Mouse (Mus musculus): ENCODE results near the gene B3galt2. TPM values are rescaled to one million over a fixed set of nuclear protein-coding genes. Genes with fewer than 3 reads are reported as not detected.

The B3galt2 gene
- total and polyA plus RNA-seq, 3 experiments: 0.01 to 0.04 TPM; not detected in 1

DNA sequence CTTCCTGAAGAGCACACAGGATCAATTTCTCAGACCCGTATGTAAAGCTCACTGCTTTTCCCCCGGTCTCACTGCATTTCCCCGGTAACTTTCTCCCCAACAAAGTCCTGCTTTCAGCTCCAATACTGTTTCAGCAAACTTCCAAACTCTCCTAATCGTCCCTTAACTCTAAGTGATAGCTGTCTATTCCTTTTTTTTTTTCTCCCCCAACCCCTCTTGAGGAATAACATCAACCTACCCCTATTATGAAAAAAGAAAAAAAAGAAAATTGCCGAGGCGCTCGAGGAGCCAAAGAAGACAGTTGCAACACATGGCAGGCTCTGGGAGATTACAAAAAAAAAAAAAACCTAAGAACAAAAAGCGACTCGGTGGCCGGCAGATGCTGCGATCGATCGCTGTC lies 61.3 kb downstream of the B3galt2 start:
- peaks cover 3 to 4% of the 10 kb centered on the region in 2 experiments; a peak in 1 of 4 replicates for H3K4me1 ChIP-seq (ENCODE audit: control insufficient read depth in 1 of 2, insufficient read depth in 2 of 2, low read length in 2 of 2)
- H3K27me3 ChIP-seq (ENCODE audit: control insufficient read depth in 1 of 2, insufficient read depth in 2 of 2, low read length in 2 of 2): no peaks in the 10 kb centered on the region
- peak overlapping the region; percentile 78 for H3K27ac ChIP-seq (ENCODE audit: control insufficient read depth, low read depth, low read length)
- H3K36me3 ChIP-seq (ENCODE audit: control insufficient read depth in 1 of 2, insufficient read depth in 2 of 2, low read length in 2 of 2): peaks cover 15 to 18% of the 10 kb centered on the region in 2 experiments
- no peaks in the 10 kb centered on the region for H3K9me3 ChIP-seq (replicated peaks; ENCODE audit: insufficient read depth, low read length)
- no peak for TF ChIP-seq SMC3 (IDR thresholded peaks at IDR 0.05; ENCODE audit: low read depth, low read length)
- peak; percentile 54; the same call in 1 of the 2 replicates for TF ChIP-seq ZNF384 (IDR thresholded peaks at IDR 0.05; ENCODE audit: low read depth, low read length)
- DNase-seq (ENCODE audit: low read depth, low spot score): peak; percentile 38
- H3K79me2 ChIP-seq (ENCODE audit: control insufficient read depth, insufficient read depth, low read length, poor library complexity): peaks cover 42% of the 10 kb centered on the region
- peak overlapping the region; percentile 84 to 97 for H3K4me3 ChIP-seq (ENCODE audit: control insufficient read depth in 1 of 2, insufficient read depth in 1 of 2, low read depth in 2 of 2, low read length in 2 of 2)
- peak overlapping the region; percentile 93 for H3K9ac ChIP-seq (ENCODE audit: control insufficient read depth, low read depth, low read length, poor library complexity, severe bottlenecking)

DNA sequence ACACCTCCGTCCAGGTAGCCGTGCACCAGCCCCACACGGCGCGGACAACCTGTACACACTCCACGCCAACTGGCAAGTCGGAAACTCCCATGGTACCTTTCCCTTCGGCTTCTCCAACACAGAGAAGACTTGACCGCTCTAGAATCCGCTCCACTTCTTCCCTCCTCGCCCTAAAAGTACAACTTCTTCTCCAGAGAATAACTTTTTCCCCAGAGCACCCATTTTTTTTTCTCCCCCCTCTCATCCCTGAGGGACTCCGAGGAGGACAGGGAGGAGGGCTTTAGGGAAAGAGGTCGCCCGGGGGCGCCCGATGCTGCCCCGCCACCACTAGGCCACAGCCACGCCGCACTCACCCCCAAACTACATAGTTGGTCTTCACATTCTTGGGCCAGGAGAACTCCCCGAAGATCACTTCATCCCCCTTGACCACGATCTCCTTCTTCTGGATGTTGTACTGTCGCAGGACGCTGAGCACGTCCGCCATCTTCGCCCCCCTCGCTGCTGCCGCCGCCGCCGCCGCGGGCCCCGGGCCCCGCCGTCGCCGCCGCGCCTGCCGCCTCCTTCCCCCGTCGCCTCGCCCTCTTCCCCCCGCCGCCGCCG lies 61.8 kb downstream of the B3galt2 start:
- H3K4me1 ChIP-seq (ENCODE audit: control insufficient read depth in 1 of 2, insufficient read depth in 2 of 2, low read length in 2 of 2): peaks cover under 1 to 4% of the 10 kb centered on the region in 2 experiments; a peak in 1 of 4 replicates
- no peaks in the 10 kb centered on the region for H3K27me3 ChIP-seq (ENCODE audit: control insufficient read depth in 1 of 2, insufficient read depth in 2 of 2, low read length in 2 of 2)
- H3K4me3 ChIP-seq (ENCODE audit: control insufficient read depth in 1 of 2, insufficient read depth in 1 of 2, low read depth in 2 of 2, low read length in 2 of 2): peak overlapping the region; percentile 84 to 97
- H3K79me2 ChIP-seq (ENCODE audit: control insufficient read depth, insufficient read depth, low read length, poor library complexity): peaks cover 39% of the 10 kb centered on the region
- no peaks in the 10 kb centered on the region for H3K9me3 ChIP-seq (replicated peaks; ENCODE audit: insufficient read depth, low read length)
- H3K9ac ChIP-seq (ENCODE audit: control insufficient read depth, low read depth, low read length, poor library complexity, severe bottlenecking): peak overlapping the region; percentile 93
- peaks cover 14 to 15% of the 10 kb centered on the region in 2 experiments for H3K36me3 ChIP-seq (ENCODE audit: control insufficient read depth in 1 of 2, insufficient read depth in 2 of 2, low read length in 2 of 2)
- peak overlapping the region; percentile 78 for H3K27ac ChIP-seq (ENCODE audit: control insufficient read depth, low read depth, low read length)
- peak; percentile 68 for DNase-seq (ENCODE audit: low read depth, low spot score)
- TF ChIP-seq POLR2AphosphoS5 (IDR thresholded peaks at IDR 0.05; ENCODE audit: borderline replicate concordance, low read depth, low read length) (no peak), RAD21 (IDR thresholded peaks at IDR 0.05; ENCODE audit: low read depth, low read length) (no peak), TBP (IDR thresholded peaks at IDR 0.05; ENCODE audit: low read depth, low read length) (peak; percentile 54; the same call in 1 of the 2 replicates), GABPA (IDR thresholded peaks at IDR 0.05; ENCODE audit: low read depth, low read length) (no peak), HCFC1 (IDR thresholded peaks at IDR 0.05; ENCODE audit: low read depth, low read length) (no peak), JUND (IDR thresholded peaks at IDR 0.05; ENCODE audit: low read depth, low read length) (no peak), TAL1 (IDR thresholded peaks at IDR 0.05; ENCODE audit: low read length) (no peak), MYB (IDR thresholded peaks at IDR 0.05; ENCODE audit: low read depth, low read length) (no peak), NRF1 (IDR thresholded peaks at IDR 0.05; ENCODE audit: insufficient read depth, low read depth, low read length, poor library complexity, severe bottlenecking) (no peak), ZMIZ1 (IDR thresholded peaks at IDR 0.05; ENCODE audit: low read depth, low read length) (no peak), ZNF384 (IDR thresholded peaks at IDR 0.05; ENCODE audit: low read depth, low read length) (0 out of 2 replicates have a peak, but pooled peaks have one; percentile 5), SIN3A (IDR thresholded peaks at IDR 0.05; ENCODE audit: low read length) (peak; percentile 71), USF1 (IDR thresholded peaks at IDR 0.05; ENCODE audit: low read depth, low read length) (no peak), MAZ (IDR thresholded peaks at IDR 0.05; ENCODE audit: low read depth, low read length) (no peak; the same call in 1 of the 2 replicates), E2F4 (IDR thresholded peaks at IDR 0.05; ENCODE audit: borderline replicate concordance, low read depth, low read length) (no peak), POLR2AphosphoS2 (IDR thresholded peaks at IDR 0.05; ENCODE audit: low read length) (no peak), KAT2A (conservative IDR thresholded peaks at IDR 0.05; ENCODE audit: low read depth, low read length) (no peak), GATA1 (IDR thresholded peaks at IDR 0.05; ENCODE audit: low read depth, low read length) (no peak), MEF2A (IDR thresholded peaks at IDR 0.05; ENCODE audit: extremely low read depth, insufficient replicate concordance, low read depth, low read length, poor library complexity, severe bottlenecking) (no peak), SMC3 (IDR thresholded peaks at IDR 0.05; ENCODE audit: low read depth, low read length) (no peak), EP300 (IDR thresholded peaks at IDR 0.05; ENCODE audit: low read depth in 1 of 2, low read length in 2 of 2) (peak in 1 of 2 experiments; percentile 9; a peak in 1 of 4 replicates), CHD1 (IDR thresholded peaks at IDR 0.05; ENCODE audit: low read depth, low read length) (no peak), USF2 (IDR thresholded peaks at IDR 0.05; ENCODE audit: borderline replicate concordance in 1 of 2, insufficient read depth in 1 of 2, low read depth in 1 of 2, low read length in 2 of 2) (no peak), UBTF (IDR thresholded peaks at IDR 0.05; ENCODE audit: borderline replicate concordance, insufficient read depth, low read depth, low read length) (0 out of 2 replicates have a peak, but pooled peaks have one; percentile 47), NELFE (IDR thresholded peaks at IDR 0.05; ENCODE audit: low read depth, low read length) (no peak), MYC (IDR thresholded peaks at IDR 0.05; ENCODE audit: low read depth, low read length) (no peak), TCF12 (IDR thresholded peaks at IDR 0.05; ENCODE audit: low read depth, low read length) (no peak), MAX (IDR thresholded peaks at IDR 0.05; ENCODE audit: low read length) (no peak), CTCF (IDR thresholded peaks at IDR 0.05 in 2 of 3, conservative IDR thresholded peaks at IDR 0.05 in 1 of 3; ENCODE audit: control insufficient read depth in 1 of 3, insufficient read depth in 1 of 3, low read depth in 2 of 3, low read length in 3 of 3, poor library complexity in 1 of 3, severe bottlenecking in 1 of 3) (no peak; a peak in 1 of 6 replicates), POLR2A (IDR thresholded peaks at IDR 0.05; ENCODE audit: control insufficient read depth in 1 of 2, insufficient read depth in 1 of 2, low read depth in 1 of 2, low read length in 2 of 2, poor library complexity in 1 of 2) (no peak; a peak in 1 of 4 replicates)
